Mouse (Mus musculus): ENCODE measurements around the gene Astn2. TPM values are rescaled to one million over a fixed set of nuclear protein-coding genes. Genes with fewer than 3 reads are reported as not detected.

The Astn2 gene
- polyA plus RNA-seq, 1 experiment from 2014 or later: 0.42 TPM

- Histone ChIP-seq H3K27me3 (replicated peaks; ENCODE audit: control insufficient read depth, insufficient read depth, low read length) (no peaks in the 10 kb centered on the region), H3K9me3 (replicated peaks; ENCODE audit: control insufficient read depth, low read length) (no peaks in the 10 kb centered on the region)
Observed at GRCm38 (mm10) chr4:65373841-65374240, 1030.6 kb downstream of the Astn2 start.

GRCm38 (mm10) chr4:65372731-65373130 lies 1031.7 kb downstream of the Astn2 start:
- no peaks in the 10 kb centered on the region for H3K4me1 ChIP-seq (ENCODE audit: control insufficient read depth, insufficient read depth, low read length)
- no peaks in the 10 kb centered on the region for H3K36me3 ChIP-seq (ENCODE audit: control insufficient read depth, insufficient read depth, low read length)
- WGBS: 96% methylated on average over 3 of the region's 3 CpGs
- no peaks in the 10 kb centered on the region for H3K9me3 ChIP-seq (replicated peaks; ENCODE audit: control insufficient read depth, low read length)
- no peak overlapping the region for H3K4me2 ChIP-seq (ENCODE audit: low read length)
- H3K27me3 ChIP-seq (replicated peaks; ENCODE audit: control insufficient read depth, insufficient read depth, low read length): no peaks in the 10 kb centered on the region
- DNase-seq (ENCODE audit: low spot score): no peak
- H3K4me3 ChIP-seq (ENCODE audit: low read depth, low read length): no peak overlapping the region
- ATAC-seq: no peak
- no peak overlapping the region for H3K27ac ChIP-seq (ENCODE audit: low read depth, low read length)
- H3K9ac ChIP-seq (ENCODE audit: low read length): no peak overlapping the region

More at GRCm38 (mm10) chr4:65373841-65374240, 1030.6 kb downstream of the Astn2 start:
- ATAC-seq (no peak), DNase-seq (ENCODE audit: low spot score) (no peak)
- H3K9ac ChIP-seq (ENCODE audit: low read length): no peak overlapping the region
- H3K4me3 ChIP-seq (ENCODE audit: low read depth, low read length): no peak overlapping the region
- H3K36me3 ChIP-seq (ENCODE audit: control insufficient read depth, insufficient read depth, low read length): no peaks in the 10 kb centered on the region
- 62% methylated on average over 1 of the region's 1 CpGs for WGBS
- H3K4me1 ChIP-seq (ENCODE audit: control insufficient read depth, insufficient read depth, low read length): no peaks in the 10 kb centered on the region
- no peak overlapping the region for H3K27ac ChIP-seq (ENCODE audit: low read depth, low read length)
- no peak overlapping the region for H3K4me2 ChIP-seq (ENCODE audit: low read length)

GRCm38 (mm10) chr4:65367135-65367534 lies 1037.3 kb downstream of the Astn2 start:
- DNase-seq (ENCODE audit: low spot score) (no peak), ATAC-seq (no peak)
- Histone ChIP-seq H3K9ac (ENCODE audit: low read length) (no peak overlapping the region), H3K4me1 (ENCODE audit: control insufficient read depth, insufficient read depth, low read length) (peaks cover 3% of the 10 kb centered on the region; the same call in 1 of the 2 replicates), H3K4me3 (ENCODE audit: low read depth, low read length) (no peak overlapping the region), H3K9me3 (replicated peaks; ENCODE audit: control insufficient read depth, low read length) (no peaks in the 10 kb centered on the region), H3K4me2 (ENCODE audit: low read length) (no peak overlapping the region), H3K27ac (ENCODE audit: low read depth, low read length) (no peak overlapping the region), H3K36me3 (ENCODE audit: control insufficient read depth, insufficient read depth, low read length) (no peaks in the 10 kb centered on the region), H3K27me3 (replicated peaks; ENCODE audit: control insufficient read depth, insufficient read depth, low read length) (no peaks in the 10 kb centered on the region)

GRCm38 (mm10) chr4:65354580-65354979 lies 1049.8 kb downstream of the Astn2 start:
- H3K9me3 ChIP-seq (replicated peaks; ENCODE audit: control insufficient read depth, low read length): no peaks in the 10 kb centered on the region
- WGBS: 61% methylated on average over 4 of the region's 4 CpGs

GRCm38 (mm10) chr4:65350521-65350920 lies 1053.9 kb downstream of the Astn2 start:
- Histone ChIP-seq H3K9me3 (replicated peaks; ENCODE audit: control insufficient read depth, low read length) (no peaks in the 10 kb centered on the region), H3K4me1 (ENCODE audit: control insufficient read depth, insufficient read depth, low read length) (no peaks in the 10 kb centered on the region), H3K27ac (ENCODE audit: low read depth, low read length) (no peak overlapping the region), H3K36me3 (ENCODE audit: control insufficient read depth, insufficient read depth, low read length) (no peaks in the 10 kb centered on the region), H3K27me3 (replicated peaks; ENCODE audit: control insufficient read depth, insufficient read depth, low read length) (no peaks in the 10 kb centered on the region), H3K4me3 (ENCODE audit: low read depth, low read length) (no peak overlapping the region), H3K4me2 (ENCODE audit: low read length) (no peak overlapping the region), H3K9ac (ENCODE audit: low read length) (no peak overlapping the region)
- DNase-seq (ENCODE audit: low spot score): no peak
- ATAC-seq: no peak
- 91% methylated on average over 7 of the region's 7 CpGs for WGBS

More at GRCm38 (mm10) chr4:65354580-65354979, 1049.8 kb downstream of the Astn2 start:
- Histone ChIP-seq H3K27ac (ENCODE audit: low read depth, low read length) (no peak overlapping the region), H3K4me3 (ENCODE audit: low read depth, low read length) (no peak overlapping the region), H3K4me1 (ENCODE audit: control insufficient read depth, insufficient read depth, low read length) (no peaks in the 10 kb centered on the region), H3K27me3 (replicated peaks; ENCODE audit: control insufficient read depth, insufficient read depth, low read length) (no peaks in the 10 kb centered on the region), H3K9ac (ENCODE audit: low read length) (no peak overlapping the region), H3K36me3 (ENCODE audit: control insufficient read depth, insufficient read depth, low read length) (no peaks in the 10 kb centered on the region), H3K4me2 (ENCODE audit: low read length) (no peak overlapping the region)
- ATAC-seq (no peak), DNase-seq (ENCODE audit: low spot score) (no peak)

GRCm38 (mm10) chr4:65341766-65342165 lies 1062.6 kb downstream of the Astn2 start:
- H3K4me3 ChIP-seq (ENCODE audit: low read depth, low read length): no peak overlapping the region
- no peaks in the 10 kb centered on the region for H3K4me1 ChIP-seq (ENCODE audit: control insufficient read depth, insufficient read depth, low read length)
- ATAC-seq (no peak), DNase-seq (ENCODE audit: low spot score) (no peak)
- no peaks in the 10 kb centered on the region for H3K9me3 ChIP-seq (replicated peaks; ENCODE audit: control insufficient read depth, low read length)
- H3K27ac ChIP-seq (ENCODE audit: low read depth, low read length): no peak overlapping the region
- no peaks in the 10 kb centered on the region for H3K27me3 ChIP-seq (replicated peaks; ENCODE audit: control insufficient read depth, insufficient read depth, low read length)
- H3K4me2 ChIP-seq (ENCODE audit: low read length): no peak overlapping the region
- no peak overlapping the region for H3K9ac ChIP-seq (ENCODE audit: low read length)
- no peaks in the 10 kb centered on the region for H3K36me3 ChIP-seq (ENCODE audit: control insufficient read depth, insufficient read depth, low read length)
- WGBS: 91% methylated on average over 3 of the region's 3 CpGs

- Histone ChIP-seq H3K4me2 (ENCODE audit: low read length) (no peak overlapping the region), H3K27me3 (replicated peaks; ENCODE audit: control insufficient read depth, insufficient read depth, low read length) (no peaks in the 10 kb centered on the region), H3K9me3 (replicated peaks; ENCODE audit: control insufficient read depth, low read length) (no peaks in the 10 kb centered on the region), H3K9ac (ENCODE audit: low read length) (no peak overlapping the region), H3K36me3 (ENCODE audit: control insufficient read depth, insufficient read depth, low read length) (no peaks in the 10 kb centered on the region), H3K4me3 (ENCODE audit: low read depth, low read length) (no peak overlapping the region), H3K27ac (ENCODE audit: low read depth, low read length) (no peak overlapping the region), H3K4me1 (ENCODE audit: control insufficient read depth, insufficient read depth, low read length) (no peaks in the 10 kb centered on the region)
- DNase-seq (ENCODE audit: low spot score): peak; percentile 46
- 27% methylated on average over 1 of the region's 1 CpGs for WGBS
- 0 out of 2 replicates have a peak, but pooled peaks have one; percentile 48 for ATAC-seq
Observed at GRCm38 (mm10) chr4:65333718-65334117, 1070.7 kb downstream of the Astn2 start.
